Mouse (Mus musculus) CH12.LX (cell line): ENCODE results near the gene 5330417H12Rik. TPM values are rescaled to one million over a fixed set of nuclear protein-coding genes. Genes with fewer than 3 reads are reported as not detected.

ENCODE experiments used
- DNase-seq: peaks from one replicate; pipeline ENCODE4 v3.0.0-alpha.2; 2013; ENCODE audit errors: extremely low read depth
- H3K27ac ChIP-seq: 2 replicates; pipeline ENCODE4 v1.5.1; 2012; ENCODE audit warnings: low read depth, mild to moderate bottlenecking, control low read depth, moderate library complexity; ENCODE audit not compliant: insufficient read depth
- H3K27me3 ChIP-seq: replicated peaks from 2 replicates; pipeline ENCODE3; 2012; ENCODE audit warnings: inconsistent platforms
- H3K36me3 ChIP-seq, 2 experiments: replicated peaks in 1 of 2; 2 replicates each; pipeline versions ENCODE3 to v1.6.1; 2012; ENCODE audit warnings: inconsistent platforms in 1 of 2, low read length in 1 of 2, mild to moderate bottlenecking in 1 of 2, mixed read lengths in 1 of 2, moderate library complexity in 1 of 2; ENCODE audit not compliant: control insufficient read depth in 1 of 2, insufficient read depth in 1 of 2
- H3K4me1 ChIP-seq, 2 experiments: 2 replicates each; pipeline ENCODE4 v1.6.1; 2012; ENCODE audit warnings: inconsistent platforms in 1 of 2, moderate library complexity in 1 of 2; ENCODE audit not compliant: insufficient read depth in 2 of 2, control insufficient read depth in 1 of 2
- H3K4me2 ChIP-seq: 2 replicates; pipeline ENCODE4 v1.6.1; 2012; ENCODE audit warnings: low read depth, mild to moderate bottlenecking, control low read depth; ENCODE audit not compliant: poor library complexity, insufficient read depth, severe bottlenecking
- H3K4me3 ChIP-seq, 3 experiments: fragments of 150-350 bp in 1 of 3; sonication (generic) in 1 of 3; replicated peaks in 1 of 3; 2 replicates each; pipeline versions ENCODE3 to v1.5.1; 2011 to 2012; ENCODE audit warnings: low read depth in 2 of 3, low read length in 2 of 3, mild to moderate bottlenecking in 2 of 3, moderate library complexity in 2 of 3, control low read depth in 1 of 3, improper control_type of control experiment in 1 of 3, inconsistent platforms in 1 of 3, mixed read lengths in 1 of 3; ENCODE audit not compliant: poor library complexity in 1 of 3
- H3K79me2 ChIP-seq: replicated peaks from 2 replicates; pipeline ENCODE4 v1.6.1; 2012; ENCODE audit warnings: mild to moderate bottlenecking, moderate library complexity; ENCODE audit not compliant: control insufficient read depth, poor library complexity, insufficient read depth, severe bottlenecking; ENCODE audit errors: extremely low read depth
- H3K9ac ChIP-seq: 2 replicates; pipeline ENCODE4 v1.6.1; 2012; ENCODE audit warnings: low read depth, mild to moderate bottlenecking, control low read depth, moderate library complexity; ENCODE audit not compliant: insufficient read depth
- H3K9me3 ChIP-seq: replicated peaks from 2 replicates; pipeline ENCODE3; 2012; ENCODE audit warnings: low read length, inconsistent platforms, mixed read lengths
- BHLHE40 ChIP-seq: IDR thresholded peaks from 2 replicates; pipeline ENCODE4 v1.6.1; 2011; ENCODE audit warnings: mild to moderate bottlenecking, low read depth, low read length, improper control_type of control experiment
- CHD1 ChIP-seq: IDR thresholded peaks from 2 replicates; pipeline ENCODE4 v1.6.1; 2012; ENCODE audit warnings: low read depth, low read length, improper control_type of control experiment, inconsistent platforms
- CHD2 ChIP-seq: IDR thresholded peaks from 2 replicates; pipeline ENCODE4 v1.6.1; 2011; ENCODE audit warnings: low read length, improper control_type of control experiment
- CTCF ChIP-seq, 2 experiments: IDR thresholded peaks in 1 of 2; conservative IDR thresholded peaks in 1 of 2; 2 replicates each; pipeline ENCODE4 v1.5.1; 2011 to 2012; ENCODE audit warnings: low read depth in 2 of 2, low read length in 2 of 2, improper control_type of control experiment in 1 of 2, inconsistent platforms in 1 of 2, mild to moderate bottlenecking in 1 of 2, moderate library complexity in 1 of 2
- E2F4 ChIP-seq: IDR thresholded peaks from 2 replicates; pipeline ENCODE4 v1.6.1; 2011; ENCODE audit warnings: low read depth, low read length, improper control_type of control experiment; ENCODE audit not compliant: insufficient replicate concordance
- ETS1 ChIP-seq: conservative IDR thresholded peaks from 2 replicates; pipeline ENCODE4 v1.6.1; 2012; ENCODE audit warnings: low read depth, mild to moderate bottlenecking, inconsistent platforms, low read length, improper control_type of control experiment, moderate library complexity
- GABPA ChIP-seq: IDR thresholded peaks from 2 replicates; pipeline ENCODE4 v1.6.1; 2012; ENCODE audit warnings: low read depth, low read length, improper control_type of control experiment, inconsistent platforms; ENCODE audit not compliant: insufficient replicate concordance
- HCFC1 ChIP-seq: IDR thresholded peaks from 2 replicates; pipeline ENCODE4 v1.6.1; 2012; ENCODE audit warnings: low read depth, mild to moderate bottlenecking, inconsistent platforms, low read length, improper control_type of control experiment
- JUN ChIP-seq: IDR thresholded peaks from 2 replicates; pipeline ENCODE4 v1.6.1; 2011; ENCODE audit warnings: low read depth, mild to moderate bottlenecking, low read length, improper control_type of control experiment, moderate library complexity; ENCODE audit not compliant: insufficient read depth
- KAT2A ChIP-seq: IDR thresholded peaks from 2 replicates; pipeline ENCODE4 v1.6.1; 2012; ENCODE audit warnings: low read length, improper control_type of control experiment, inconsistent platforms; ENCODE audit not compliant: insufficient replicate concordance
- MAFK ChIP-seq: IDR thresholded peaks from 2 replicates; pipeline ENCODE4 v1.6.1; 2011; ENCODE audit warnings: low read length, improper control_type of control experiment; ENCODE audit not compliant: insufficient replicate concordance
- MAX ChIP-seq: IDR thresholded peaks from 2 replicates; pipeline ENCODE4 v1.6.1; 2011; ENCODE audit warnings: low read length, improper control_type of control experiment
- MAZ ChIP-seq: IDR thresholded peaks from 2 replicates; pipeline ENCODE4 v1.6.1; 2012; ENCODE audit warnings: low read depth, mild to moderate bottlenecking, inconsistent platforms, low read length, improper control_type of control experiment, moderate library complexity
- MEF2A ChIP-seq: IDR thresholded peaks from 2 replicates; pipeline ENCODE4 v1.6.1; 2014; ENCODE audit warnings: low read depth, mild to moderate bottlenecking, inconsistent platforms, low read length, improper control_type of control experiment, borderline replicate concordance
- MXI1 ChIP-seq: IDR thresholded peaks from 2 replicates; pipeline ENCODE4 v1.6.1; 2011; ENCODE audit warnings: mild to moderate bottlenecking, low read depth, low read length, improper control_type of control experiment
- MYC ChIP-seq: IDR thresholded peaks from 2 replicates; pipeline ENCODE4 v1.6.1; 2011; ENCODE audit warnings: low read depth, mild to moderate bottlenecking, improper control_type of control experiment, low read length
- NELFE ChIP-seq: IDR thresholded peaks from 2 replicates; pipeline ENCODE4 v1.6.1; 2011; ENCODE audit warnings: low read depth, low read length, improper control_type of control experiment
- NRF1 ChIP-seq: IDR thresholded peaks from 2 replicates; pipeline ENCODE4 v1.6.1; 2014; ENCODE audit warnings: low read depth, mild to moderate bottlenecking, inconsistent platforms, low read length, improper control_type of control experiment, moderate library complexity
- PAX5 ChIP-seq: IDR thresholded peaks from 2 replicates; pipeline ENCODE4 v1.6.1; 2012; ENCODE audit warnings: low read length, inconsistent platforms, mixed read lengths
- POLR2A ChIP-seq: IDR thresholded peaks from 2 replicates; pipeline ENCODE4 v1.6.1; 2011; ENCODE audit warnings: low read depth, mild to moderate bottlenecking, improper control_type of control experiment, low read length
- POLR2AphosphoS2 ChIP-seq: IDR thresholded peaks from 2 replicates; pipeline ENCODE4 v1.6.1; 2011; ENCODE audit warnings: low read depth, low read length, improper control_type of control experiment
- RAD21 ChIP-seq: IDR thresholded peaks from 2 replicates; pipeline ENCODE4 v1.6.1; 2011; ENCODE audit warnings: low read depth, mild to moderate bottlenecking, low read length, improper control_type of control experiment, moderate library complexity
- RCOR1 ChIP-seq: conservative IDR thresholded peaks from 2 replicates; pipeline ENCODE4 v1.6.1; 2012; ENCODE audit warnings: low read depth, mild to moderate bottlenecking, inconsistent platforms, low read length, improper control_type of control experiment
- SIN3A ChIP-seq: IDR thresholded peaks from 2 replicates; pipeline ENCODE4 v1.6.1; 2012; ENCODE audit warnings: low read length, improper control_type of control experiment, inconsistent platforms
- SMC3 ChIP-seq: IDR thresholded peaks from 2 replicates; pipeline ENCODE4 v1.6.1; 2011; ENCODE audit warnings: low read depth, low read length, improper control_type of control experiment
- TBP ChIP-seq: conservative IDR thresholded peaks from 2 replicates; pipeline ENCODE4 v1.6.1; 2011; ENCODE audit warnings: low read depth, low read length, improper control_type of control experiment
- TCF12 ChIP-seq: IDR thresholded peaks from 2 replicates; pipeline ENCODE4 v1.6.1; 2014; ENCODE audit warnings: low read depth, mild to moderate bottlenecking, inconsistent platforms, low read length, improper control_type of control experiment
- USF1 ChIP-seq: IDR thresholded peaks from 2 replicates; pipeline ENCODE4 v1.6.1; 2014; ENCODE audit warnings: low read depth, mild to moderate bottlenecking, inconsistent platforms, low read length, improper control_type of control experiment
- USF2 ChIP-seq: conservative IDR thresholded peaks from 2 replicates; pipeline ENCODE4 v1.6.1; 2011; ENCODE audit warnings: low read depth, low read length, improper control_type of control experiment
- ZC3H11A ChIP-seq: IDR thresholded peaks from 2 replicates; pipeline ENCODE4 v1.6.1; 2012; ENCODE audit warnings: low read depth, mild to moderate bottlenecking, inconsistent platforms, low read length, improper control_type of control experiment
- ZKSCAN1 ChIP-seq: IDR thresholded peaks from 2 replicates; pipeline ENCODE4 v1.6.1; 2012; ENCODE audit warnings: low read depth, inconsistent platforms, low read length, improper control_type of control experiment, borderline replicate concordance
- ZMIZ1 ChIP-seq: IDR thresholded peaks from 2 replicates; pipeline ENCODE4 v1.6.1; 2012; ENCODE audit warnings: low read depth, mild to moderate bottlenecking, inconsistent platforms, low read length, improper control_type of control experiment
- dilution Hi-C: fragments of 300-500 bp; cut with MboI; formaldehyde crosslinking; loops from 2 replicates; pipeline ENCODE4 v1.14.3; 2020; ENCODE audit warnings: low sequenced_read_pairs; ENCODE audit not compliant: extremely low pct_unique_long_range_greater_than_20kb, extremely low pct_ligation_motif_present
- in situ Hi-C: fragments of 300-500 bp; cut with MboI; formaldehyde crosslinking; loops from 3 replicates; pipeline ENCODE4 v1.14.3; 2019; ENCODE audit warnings: low sequenced_read_pairs, low pct_ligation_motif_present, low pct_unique_long_range_greater_than_20kb, mixed read lengths
- polyA plus RNA-seq: library from polyadenylated mRNA; unstranded; fragments of >175 nt; gene quantifications from 2 replicates; pipeline ENCODE4 v1.2.1, GENCODE M21; 2012; ENCODE audit warnings: low read depth; ENCODE audit not compliant: insufficient read length
- total RNA-seq, 2 experiments: library from RNA; depleted of rRNA; stranded (reverse); fragments of 300-350 nt in 1 of 2; fragments of >200 nt in 1 of 2; gene quantifications; 2 replicates each; pipeline ENCODE4 v1.2.3; 2012 to 2014

5330417H12Rik gene
- total and polyA plus RNA-seq, 3 experiments, result not detected

GRCm38 (mm10) chr7:107661843-107662281 is 36.9 kb upstream of the 5330417H12Rik start:
- Histone ChIP-seq H3K27me3 (no peaks in the 10 kb centered on the region), H3K4me2 (no peak overlapping the region), H3K27ac (no peak overlapping the region), H3K4me1 (peaks cover 31 to 98% of the 10 kb centered on the region in 2 experiments), H3K36me3 (peaks cover 7 to 81% of the 10 kb centered on the region in 2 experiments), H3K79me2 (peaks cover 3% of the 10 kb centered on the region), H3K4me3 (no peak overlapping the region), H3K9me3 (no peaks in the 10 kb centered on the region), H3K9ac (no peak overlapping the region)
- DNase-seq, result no peak
- in situ Hi-C loops (no loop called here), dilution Hi-C loops (no loop called here)
- TF ChIP-seq USF2 (no peak), RCOR1 (no peak), POLR2AphosphoS2 (no peak), MAX (no peak)

DNA sequence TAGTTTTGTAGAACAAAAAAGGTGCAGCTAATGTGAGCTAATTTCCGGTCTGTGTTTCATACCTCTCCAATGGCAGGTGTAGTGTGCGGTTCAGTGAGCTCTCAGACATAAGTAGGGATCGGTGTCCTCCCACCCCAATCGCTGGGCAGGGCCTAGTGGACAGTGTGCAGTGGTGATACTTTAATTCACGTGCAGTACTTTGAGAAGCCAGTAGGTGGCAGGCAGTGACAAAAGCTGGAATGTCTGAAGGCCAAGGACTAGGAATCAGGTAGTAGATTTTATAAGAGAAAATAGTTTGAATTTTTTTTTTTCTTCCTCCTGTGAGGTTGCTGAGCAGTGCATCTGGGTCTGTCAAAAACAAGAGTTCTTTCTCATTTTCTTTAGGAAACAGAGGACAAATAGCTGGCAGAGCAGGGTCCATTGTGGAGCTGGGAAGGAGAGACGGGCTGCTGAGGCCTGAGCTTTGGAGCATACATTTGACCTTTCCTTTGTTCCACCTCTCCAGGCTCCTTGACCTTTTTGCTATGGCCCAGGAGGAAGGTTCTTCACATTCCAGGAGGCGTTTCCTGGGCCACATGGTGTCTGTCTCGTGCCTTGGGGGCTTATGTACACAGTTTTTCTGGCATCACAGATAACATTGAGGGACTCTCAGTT is 36.4 kb upstream of the 5330417H12Rik start:
- dilution Hi-C loops, result no loop called here
- TF ChIP-seq TCF12 (no peak), CHD1 (no peak), ZKSCAN1 (no peak), E2F4 (no peak), MXI1 (no peak), MEF2A (no peak), USF1 (no peak), ZMIZ1 (no peak), BHLHE40 (no peak), KAT2A (no peak), NRF1 (no peak), POLR2A (no peak), ZC3H11A (peak; percentile 41), CTCF (conservative IDR thresholded peaks at IDR 0.05 in 1 of 2, IDR thresholded peaks at IDR 0.05 in 1 of 2; ENCODE audit: low read depth in 2 of 2, low read length in 2 of 2) (peak; percentile 76 to 94), USF2 (no peak), RAD21 (peak; percentile 91), ETS1 (no peak), NELFE (no peak), HCFC1 (no peak), GABPA (no peak), JUN (no peak), PAX5 (no peak), MYC (no peak), SIN3A (no peak), MAFK (no peak), TBP (no peak), RCOR1 (no peak), MAX (0 out of 2 replicates have a peak, but pooled peaks have one; percentile 19), SMC3 (peak; percentile 92), CHD2 (no peak), MAZ (no peak)

More for the DNA sequence above, 36.4 kb upstream of the 5330417H12Rik start:
- in situ Hi-C loops, result no loop called here
- peaks cover 34 to 98% of the 10 kb centered on the region in 2 experiments for H3K4me1 ChIP-seq
- H3K4me2 ChIP-seq, result no peak overlapping the region
- H3K4me3 ChIP-seq, result no peak overlapping the region
- peaks cover 7 to 80% of the 10 kb centered on the region in 2 experiments for H3K36me3 ChIP-seq
- peaks cover 3% of the 10 kb centered on the region for H3K79me2 ChIP-seq
- no peak overlapping the region for H3K27ac ChIP-seq
- no peak overlapping the region for H3K9ac ChIP-seq
- no peaks in the 10 kb centered on the region for H3K27me3 ChIP-seq
- no peaks in the 10 kb centered on the region for H3K9me3 ChIP-seq
- DNase-seq, result peak; percentile 73
